Mouse (Mus musculus) adrenal gland, postnatal 25 days (tissue): ENCODE measurements around the gene Ranbp1. TPM values are rescaled to one million over a fixed set of nuclear protein-coding genes. Genes with fewer than 3 reads are reported as not detected.
"Not testable (repeated sequence)": the region's sequence is repeated elsewhere in the genome, so short reads cannot be mapped to it uniquely, and the experiment has no call there.

Experiments
- DNase-seq: peaks from one replicate; pipeline ENCODE4 v3.0.0; 2021; ENCODE audit warnings: mixed read lengths
- microRNA-seq, 2 experiments: library from miRNA; unstranded; fragments of <30 nt; microRNA quantifications; one replicate each; pipeline ENCODE4 v1.2.0; 2021
- total RNA-seq: library from RNA; stranded (reverse); gene quantifications from 2 replicates; pipeline ENCODE4 v1.2.3, GENCODE M21; 2021

Ranbp1 gene
- total RNA-seq, 1 experiment from 2014 or later, result 139 TPM

- no peak for DNase-seq
These were observed 46.5 kb downstream of the Ranbp1 start for GRCm38 (mm10) chr16:18202061-18202460.

- DNase-seq, result no peak
These were observed 46.9 kb downstream of the Ranbp1 start for GRCm38 (mm10) chr16:18201620-18202019.

GRCm38 (mm10) chr16:18200062-18200461 is 48.5 kb downstream of the Ranbp1 start:
- DNase-seq, result no peak

GRCm38 (mm10) chr16:18198365-18199098 is 50.0 kb downstream of the Ranbp1 start:
- DNase-seq, result no peak

GRCm38 (mm10) chr16:18197881-18198280 is 50.7 kb downstream of the Ranbp1 start:
- DNase-seq, result no peak

- DNase-seq, result not testable (repeated sequence)
These were observed 53.0 kb downstream of the Ranbp1 start for GRCm38 (mm10) chr16:18195561-18195960.

- DNase-seq, result no peak
These were observed 53.5 kb downstream of the Ranbp1 start for GRCm38 (mm10) chr16:18195068-18195467.

- no peak for DNase-seq
These were observed 54.1 kb downstream of the Ranbp1 start for GRCm38 (mm10) chr16:18194208-18194985.

- no peak for DNase-seq
These were observed 57.5 kb downstream of the Ranbp1 start for GRCm38 (mm10) chr16:18191006-18191405.

Small RNA genes within 50 kb of the gene (microRNA-seq; reads per million reads assigned to microRNA genes)
- gene Gm24572 (0.36 to 0.69 reads per million in 2 experiments), gene Mir1306 (71.7 to 150 reads per million in 2 experiments)

Other genes with a start within 250 kb of the Ranbp1 start
- gene Dgcr6, start 195.9 kb downstream of the Ranbp1 start, total RNA-seq, result 71.9 and 82.3 TPM in 2 replicates
- 41.8 and 67.7 TPM in 2 replicates for gene Prodh, start 158.5 kb downstream of the Ranbp1 start, total RNA-seq
- gene Rtn4r, start 121.1 kb downstream of the Ranbp1 start, total RNA-seq, result not detected in 2 replicates
- not detected in 2 replicates for gene Ccdc188, start 30.9 kb downstream of the Ranbp1 start, total RNA-seq
- 21.5 and 26.8 TPM in 2 replicates for gene Zdhhc8, start 13.6 kb downstream of the Ranbp1 start, total RNA-seq
- 60.1 and 63.9 TPM in 2 replicates for gene Trmt2a, start 53 bp downstream of the Ranbp1 start, total RNA-seq
- gene Gm49776, start 9.6 kb upstream of the Ranbp1 start, total RNA-seq, result not detected in 2 replicates
- gene Dgcr8, start 40.5 kb upstream of the Ranbp1 start, total RNA-seq, result 37.2 and 39.0 TPM in 2 replicates
- 39.4 and 57.3 TPM in 2 replicates for gene Tango2, start 99.4 kb upstream of the Ranbp1 start, total RNA-seq
- 30.3 and 48.1 TPM in 2 replicates for gene Arvcf, start 99.5 kb upstream of the Ranbp1 start, total RNA-seq
- 73.7 and 79.7 TPM in 2 replicates for gene Txnrd2, start 177.7 kb upstream of the Ranbp1 start, total RNA-seq
- 147 and 150 TPM in 2 replicates for gene Comt, start 178.1 kb upstream of the Ranbp1 start, total RNA-seq
- 4.0 and 9.4 TPM in 2 replicates for gene Gnb1l, start 250.0 kb upstream of the Ranbp1 start, total RNA-seq